Mouse (Mus musculus) limb, embryonic 15.5 days (tissue): ENCODE data around the gene Cadm1. TPM values are rescaled to one million over a fixed set of nuclear protein-coding genes. Genes with fewer than 3 reads are reported as not detected.

ENCODE experiments used
- ATAC-seq: fragments of 200-750 bp; cut with Nextera tagmentation; 2 replicates; pipeline ENCODE4 v1.8.0; 2017; ENCODE audit warnings: low read depth, moderate TSS enrichment; ENCODE audit not compliant: insufficient number of reproducible peaks, low FRiP score, low TSS enrichment
- H3K27ac ChIP-seq: fragments of 300-500 bp; sonication (generic); 2 replicates; pipeline ENCODE4 v1.5.1; 2015; ENCODE audit warnings: moderate library complexity, mild to moderate bottlenecking, inconsistent platforms
- H3K27me3 ChIP-seq: fragments of 300-500 bp; sonication (generic); 2 replicates; pipeline ENCODE4 v1.6.1; 2015; ENCODE audit warnings: inconsistent platforms
- H3K36me3 ChIP-seq: fragments of 300-500 bp; sonication (generic); 2 replicates; pipeline ENCODE4 v1.6.1; 2015; ENCODE audit warnings: inconsistent platforms
- H3K4me1 ChIP-seq: fragments of 300-500 bp; sonication (generic); 2 replicates; pipeline ENCODE4 v1.6.1; 2015; ENCODE audit warnings: inconsistent platforms
- H3K4me2 ChIP-seq: fragments of 300-500 bp; sonication (generic); 2 replicates; pipeline ENCODE4 v1.6.1; 2015; ENCODE audit warnings: mild to moderate bottlenecking, inconsistent platforms
- H3K4me3 ChIP-seq: fragments of 300-500 bp; sonication (generic); 2 replicates; pipeline ENCODE4 v1.5.1; 2015; ENCODE audit warnings: mild to moderate bottlenecking, inconsistent platforms
- H3K9ac ChIP-seq: fragments of 300-500 bp; sonication (generic); 2 replicates; pipeline ENCODE4 v1.6.1; 2015; ENCODE audit warnings: inconsistent platforms
- H3K9me3 ChIP-seq: fragments of 300-500 bp; sonication (generic); 2 replicates; pipeline ENCODE4 v1.6.1; 2016; ENCODE audit warnings: inconsistent platforms
- whole genome bisulfite sequencing: fragments of 180-500 bp; shearing (Covaris S2); methylation state at CpG from one replicate; pipeline ENCODE4 v1.1.7; 2015; 5-methylcytosine and 5-hydroxymethylcytosine counted together
- polyA plus RNA-seq: library from polyadenylated mRNA; unstranded; fragments of >200 nt; fragmentation: Nextera tagmentation; extraction: Ambion mirVana; gene quantifications from 2 replicates; pipeline ENCODE4 v1.2.1, GENCODE M21; 2015

Cadm1 gene
- polyA plus RNA-seq, 1 experiment from 2014 or later, result 30.0 TPM

GRCm38 (mm10) chr9:47858778-47859395, 328.9 kb downstream of the Cadm1 start:
- Histone ChIP-seq H3K36me3 (no peaks in the 10 kb centered on the region), H3K4me3 (no peak overlapping the region), H3K27ac (no peak overlapping the region), H3K27me3 (no peaks in the 10 kb centered on the region), H3K4me2 (no peak overlapping the region), H3K4me1 (no peaks in the 10 kb centered on the region), H3K9me3 (no peaks in the 10 kb centered on the region), H3K9ac (no peak overlapping the region)
- no peak for ATAC-seq
- WGBS, result 62% methylated on average over 10 of the region's 10 CpGs

GRCm38 (mm10) chr9:47860994-47861393, 331.0 kb downstream of the Cadm1 start:
- H3K36me3 ChIP-seq, result no peaks in the 10 kb centered on the region
- no peak overlapping the region for H3K27ac ChIP-seq
- H3K4me1 ChIP-seq, result peaks cover 4% of the 10 kb centered on the region; the same call in 1 of the 2 replicates
- no peak overlapping the region for H3K9ac ChIP-seq
- H3K9me3 ChIP-seq, result no peaks in the 10 kb centered on the region
- 81% methylated on average over 3 of the region's 3 CpGs for WGBS
- H3K4me3 ChIP-seq, result no peak overlapping the region
- H3K4me2 ChIP-seq, result no peak overlapping the region
- H3K27me3 ChIP-seq, result no peaks in the 10 kb centered on the region
- ATAC-seq, result no peak

- Histone ChIP-seq H3K9ac (no peak overlapping the region), H3K4me2 (no peak overlapping the region), H3K27me3 (no peaks in the 10 kb centered on the region), H3K4me1 (peaks cover 8% of the 10 kb centered on the region; the same call in 1 of the 2 replicates), H3K36me3 (no peaks in the 10 kb centered on the region), H3K9me3 (no peaks in the 10 kb centered on the region), H3K27ac (no peak overlapping the region), H3K4me3 (no peak overlapping the region)
- no peak for ATAC-seq
- 51% methylated on average over 2 of the region's 2 CpGs for WGBS
Measured at GRCm38 (mm10) chr9:47861783-47862182, 331.8 kb downstream of the Cadm1 start.

- H3K36me3 ChIP-seq, result no peaks in the 10 kb centered on the region
- H3K4me2 ChIP-seq, result no peak overlapping the region
- peaks cover 8% of the 10 kb centered on the region; the same call in 1 of the 2 replicates for H3K4me1 ChIP-seq
- no peak for ATAC-seq
- 16% methylated on average over 1 of the region's 1 CpGs for WGBS
- H3K9ac ChIP-seq, result no peak overlapping the region
- H3K27ac ChIP-seq, result no peak overlapping the region
- no peaks in the 10 kb centered on the region; the same call in 1 of the 2 replicates for H3K27me3 ChIP-seq
- no peak overlapping the region for H3K4me3 ChIP-seq
- H3K9me3 ChIP-seq, result no peaks in the 10 kb centered on the region
Measured at GRCm38 (mm10) chr9:47866001-47866400, 336.0 kb downstream of the Cadm1 start.

GRCm38 (mm10) chr9:47867474-47867873, 337.5 kb downstream of the Cadm1 start:
- Histone ChIP-seq H3K4me1 (peaks cover 8% of the 10 kb centered on the region; the same call in 1 of the 2 replicates), H3K27me3 (no peaks in the 10 kb centered on the region; the same call in 1 of the 2 replicates), H3K4me2 (no peak overlapping the region), H3K9ac (no peak overlapping the region), H3K36me3 (no peaks in the 10 kb centered on the region), H3K4me3 (no peak overlapping the region), H3K9me3 (no peaks in the 10 kb centered on the region), H3K27ac (no peak overlapping the region)
- ATAC-seq, result no peak
- WGBS, result 76% methylated on average over 7 of the region's 7 CpGs

GRCm38 (mm10) chr9:47869661-47870060, 339.7 kb downstream of the Cadm1 start:
- Histone ChIP-seq H3K27ac (no peak overlapping the region), H3K9ac (no peak overlapping the region), H3K9me3 (no peaks in the 10 kb centered on the region), H3K36me3 (no peaks in the 10 kb centered on the region), H3K4me2 (no peak overlapping the region), H3K27me3 (no peaks in the 10 kb centered on the region; the same call in 1 of the 2 replicates), H3K4me1 (peaks cover 8% of the 10 kb centered on the region; the same call in 1 of the 2 replicates), H3K4me3 (no peak overlapping the region)
- no peak for ATAC-seq
- 81% methylated on average over 5 of the region's 5 CpGs for WGBS

GRCm38 (mm10) chr9:47876557-47877206, 346.7 kb downstream of the Cadm1 start:
- no peaks in the 10 kb centered on the region for H3K9me3 ChIP-seq
- ATAC-seq, result no peak
- no peak overlapping the region for H3K4me3 ChIP-seq
- H3K36me3 ChIP-seq, result no peaks in the 10 kb centered on the region
- 60% methylated on average over 10 of the region's 10 CpGs for WGBS
- H3K27ac ChIP-seq, result no peak overlapping the region
- no peaks in the 10 kb centered on the region for H3K27me3 ChIP-seq
- H3K4me1 ChIP-seq, result no peaks in the 10 kb centered on the region; the same call in 1 of the 2 replicates
- H3K4me2 ChIP-seq, result no peak overlapping the region
- no peak overlapping the region for H3K9ac ChIP-seq

- no peak overlapping the region for H3K4me3 ChIP-seq
- H3K36me3 ChIP-seq, result no peaks in the 10 kb centered on the region
- no peak overlapping the region for H3K27ac ChIP-seq
- no peaks in the 10 kb centered on the region; the same call in 1 of the 2 replicates for H3K4me1 ChIP-seq
- no peak overlapping the region for H3K9ac ChIP-seq
- no peaks in the 10 kb centered on the region for H3K9me3 ChIP-seq
- H3K4me2 ChIP-seq, result no peak overlapping the region
- H3K27me3 ChIP-seq, result no peaks in the 10 kb centered on the region
- WGBS, result 86% methylated on average over 8 of the region's 8 CpGs
- no peak for ATAC-seq
Measured at GRCm38 (mm10) chr9:47880171-47880570, 350.2 kb downstream of the Cadm1 start.

GRCm38 (mm10) chr9:47882372-47882771, 352.4 kb downstream of the Cadm1 start:
- no peak overlapping the region for H3K4me2 ChIP-seq
- H3K36me3 ChIP-seq, result no peaks in the 10 kb centered on the region
- H3K4me3 ChIP-seq, result no peak overlapping the region
- no peaks in the 10 kb centered on the region for H3K27me3 ChIP-seq
- H3K27ac ChIP-seq, result no peak overlapping the region
- H3K9me3 ChIP-seq, result no peaks in the 10 kb centered on the region
- H3K4me1 ChIP-seq, result no peaks in the 10 kb centered on the region
- no peak overlapping the region for H3K9ac ChIP-seq
- ATAC-seq, result no peak
- WGBS, result 67% methylated on average over 11 of the region's 11 CpGs

GRCm38 (mm10) chr9:47891721-47892120, 361.7 kb downstream of the Cadm1 start:
- H3K27me3 ChIP-seq, result no peaks in the 10 kb centered on the region

GRCm38 (mm10) chr9:47892995-47893394, 363.0 kb downstream of the Cadm1 start:
- H3K27me3 ChIP-seq, result no peaks in the 10 kb centered on the region
- no peak for ATAC-seq
- H3K4me1 ChIP-seq, result peaks cover 9% of the 10 kb centered on the region
- no peak overlapping the region for H3K9ac ChIP-seq
- H3K4me3 ChIP-seq, result no peak overlapping the region
- no peaks in the 10 kb centered on the region for H3K9me3 ChIP-seq
- no peaks in the 10 kb centered on the region for H3K36me3 ChIP-seq
- WGBS, result 88% methylated on average over 6 of the region's 6 CpGs
- H3K27ac ChIP-seq, result no peak overlapping the region
- H3K4me2 ChIP-seq, result no peak overlapping the region

More at GRCm38 (mm10) chr9:47891721-47892120, 361.7 kb downstream of the Cadm1 start:
- no peak for ATAC-seq
- Histone ChIP-seq H3K4me2 (no peak overlapping the region), H3K27ac (no peak overlapping the region), H3K4me1 (peaks cover 9% of the 10 kb centered on the region), H3K9me3 (no peaks in the 10 kb centered on the region), H3K4me3 (no peak overlapping the region), H3K9ac (no peak overlapping the region), H3K36me3 (no peaks in the 10 kb centered on the region)
- 71% methylated on average over 8 of the region's 8 CpGs for WGBS

GRCm38 (mm10) chr9:47894096-47894495, 364.1 kb downstream of the Cadm1 start:
- no peak overlapping the region for H3K4me3 ChIP-seq
- no peak overlapping the region for H3K27ac ChIP-seq
- no peak overlapping the region for H3K9ac ChIP-seq
- no peak overlapping the region for H3K4me2 ChIP-seq
- H3K36me3 ChIP-seq, result no peaks in the 10 kb centered on the region
- peak; percentile 56; the same call in 1 of the 2 replicates for ATAC-seq
- peaks cover 9% of the 10 kb centered on the region for H3K4me1 ChIP-seq
- no peaks in the 10 kb centered on the region for H3K27me3 ChIP-seq
- 13% methylated on average over 5 of the region's 5 CpGs for WGBS
- no peaks in the 10 kb centered on the region for H3K9me3 ChIP-seq
